Mouse (Mus musculus) erythroblast, adult 5-6 weeks (primary cell): ENCODE data around the gene Fam104a. TPM values are rescaled to one million over a fixed set of nuclear protein-coding genes. Genes with fewer than 3 reads are reported as not detected.

ENCODE experiments used
- ATAC-seq: replicated peaks from 2 replicates; pipeline ENCODE4 v1.8.0; 2016; ENCODE audit warnings: moderate number of reproducible peaks, mild to moderate bottlenecking, moderate TSS enrichment, inconsistent platforms; ENCODE audit not compliant: poor library complexity, low FRiP score, severe bottlenecking
- total RNA-seq, 2 experiments: library from RNA; stranded (forward) in 1 of 2; stranded (reverse) in 1 of 2; fragments of 150-400 nt in 1 of 2; fragments of 200-764, 138-1000 nt in 1 of 2; gene quantifications; 2 replicates each; pipeline versions ENCODE4 v1.2.3 to v1.2.4; 2015 to 2017; ENCODE audit warnings: low replicate concordance in 2 of 2

Gene Fam104a
- total RNA-seq, 2 experiments from 2014 or later = 20.0 to 23.3 TPM

- ATAC-seq = peak; percentile 61
Observed at GRCm38 (mm10) chr11:113648152-113648551, 35.8 kb downstream of the Fam104a start.

- no peak for ATAC-seq
Observed at GRCm38 (mm10) chr11:113645181-113645580, 38.8 kb downstream of the Fam104a start.

GRCm38 (mm10) chr11:113638680-113639079 is 45.3 kb downstream of the Fam104a start:
- no peak for ATAC-seq

GRCm38 (mm10) chr11:113634699-113635121 is 49.2 kb downstream of the Fam104a start:
- ATAC-seq = no peak

GRCm38 (mm10) chr11:113633398-113633797 is 50.6 kb downstream of the Fam104a start:
- no peak for ATAC-seq

- ATAC-seq = no peak
Observed at GRCm38 (mm10) chr11:113632303-113632702, 51.7 kb downstream of the Fam104a start.

GRCm38 (mm10) chr11:113631862-113632261 is 52.1 kb downstream of the Fam104a start:
- no peak for ATAC-seq

GRCm38 (mm10) chr11:113631302-113631701 is 52.7 kb downstream of the Fam104a start:
- ATAC-seq = no peak

- ATAC-seq = no peak
Observed at GRCm38 (mm10) chr11:113630642-113631041, 53.3 kb downstream of the Fam104a start.

- ATAC-seq = no peak
Observed at GRCm38 (mm10) chr11:113627785-113628184, 56.2 kb downstream of the Fam104a start.

- no peak for ATAC-seq
Observed at GRCm38 (mm10) chr11:113625437-113625836, 58.5 kb downstream of the Fam104a start.

- no peak for ATAC-seq
Observed at GRCm38 (mm10) chr11:113622028-113622427, 61.9 kb downstream of the Fam104a start.

- ATAC-seq = no peak
Observed at GRCm38 (mm10) chr11:113621001-113621400, 63.0 kb downstream of the Fam104a start.

- no peak for ATAC-seq
Observed at GRCm38 (mm10) chr11:113619420-113620080, 64.4 kb downstream of the Fam104a start.

- no peak for ATAC-seq
Observed at GRCm38 (mm10) chr11:113618672-113619419, 65.1 kb downstream of the Fam104a start, which contains the start of gene Sstr2. Gene Sstr2 (plus strand): TSS chr11:113619342.

- no peak for ATAC-seq
Observed at GRCm38 (mm10) chr11:113618303-113618671, 65.7 kb downstream of the Fam104a start.

- no peak for ATAC-seq
Observed at GRCm38 (mm10) chr11:113617132-113617911, 66.6 kb downstream of the Fam104a start.

- no peak for ATAC-seq
Observed at GRCm38 (mm10) chr11:113614476-113614875, 69.5 kb downstream of the Fam104a start.

- ATAC-seq = no peak; the same call in 1 of the 2 replicates
Observed at GRCm38 (mm10) chr11:113611664-113612611, 72.0 kb downstream of the Fam104a start.
